In the genomic region with DNA sequence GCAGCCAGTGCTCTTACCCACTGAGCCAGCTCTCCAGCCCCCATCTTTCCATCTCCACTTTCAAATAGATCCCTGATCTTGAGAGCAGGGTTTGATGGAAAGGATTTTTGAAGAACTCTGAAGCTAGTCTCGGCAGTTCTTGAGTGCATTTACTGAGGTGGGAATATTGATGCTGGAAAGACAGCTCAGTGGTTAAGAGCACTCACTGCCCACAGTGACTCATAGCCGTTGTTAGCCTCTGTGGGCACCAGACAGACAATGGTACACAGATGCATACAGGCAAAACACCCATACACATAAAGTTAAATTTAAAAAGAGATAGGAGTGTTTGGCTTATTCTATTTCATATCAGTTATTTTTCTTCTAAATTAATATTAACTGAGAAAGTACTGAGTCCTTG, we compare ENCODE assay signal across 25 mouse cellular contexts.
"Had no signal": no experiment of that assay in that cellular context is flagged by ENCODE, and none has a peak within 500 bp of the region (broad histone marks: within the 10 kb centered on the region; RNA-seq: fewer than 3 reads in every experiment).

No protein-coding gene starts in this region.

- ATAC-seq: forebrain, embryonic 14.5 days; forebrain, embryonic 15.5 days; forebrain, embryonic 16.5 days; forebrain, postnatal 0 days had no signal

- H3K27me3 ChIP-seq: embryonic facial prominence, embryonic 12.5 days; embryonic facial prominence, embryonic 13.5 days; embryonic facial prominence, embryonic 15.5 days; forebrain, embryonic 12.5 days; forebrain, embryonic 15.5 days had no signal

- H3K9ac ChIP-seq: embryonic facial prominence, embryonic 12.5 days; embryonic facial prominence, embryonic 13.5 days; embryonic facial prominence, embryonic 15.5 days; forebrain, embryonic 12.5 days; forebrain, embryonic 15.5 days; forebrain, postnatal 0 days had no signal

- H3K27ac ChIP-seq: embryonic facial prominence, embryonic 10.5 days; embryonic facial prominence, embryonic 12.5 days; embryonic facial prominence, embryonic 13.5 days; embryonic facial prominence, embryonic 15.5 days; forebrain, embryonic 10.5 days; forebrain, embryonic 12.5 days; forebrain, embryonic 15.5 days; gastrocnemius, adult 2 months; heart, adult 2 months had no signal

- H3K9me3 ChIP-seq: embryonic facial prominence, embryonic 10.5 days; embryonic facial prominence, embryonic 12.5 days; embryonic facial prominence, embryonic 13.5 days; embryonic facial prominence, embryonic 15.5 days; forebrain, embryonic 10.5 days; forebrain, embryonic 12.5 days; forebrain, embryonic 15.5 days had no signal

- H3K4me2 ChIP-seq: embryonic facial prominence, embryonic 12.5 days; embryonic facial prominence, embryonic 13.5 days; embryonic facial prominence, embryonic 15.5 days; forebrain, embryonic 12.5 days; forebrain, embryonic 15.5 days; heart, embryonic 11.5 days had no signal

- DNase-seq: cerebellum, adult 9-10 months; cerebellum, adult 9-11 months; cerebellum, postnatal 10 days; cerebellum, postnatal 14 days; cerebellum, postnatal 25 days; cerebellum, postnatal 36 days; embryo, embryonic 11 days; forebrain, postnatal 0 days; gastrocnemius, postnatal 10 days; gastrocnemius, postnatal 14 days; gastrocnemius, postnatal 25 days; gastrocnemius, postnatal 36 days had no signal

- H3K4me3 ChIP-seq: embryonic facial prominence, embryonic 10.5 days; embryonic facial prominence, embryonic 12.5 days; embryonic facial prominence, embryonic 13.5 days; embryonic facial prominence, embryonic 15.5 days; erythroblast, embryonic 14.5 days; forebrain, embryonic 10.5 days; forebrain, embryonic 12.5 days; forebrain, embryonic 15.5 days; gastrocnemius, adult 2 months; heart, adult 2 months had no signal
